Mouse (Mus musculus) cerebellum, adult 2 months (tissue): ENCODE results near the gene Hist3h2a. TPM values are rescaled to one million over a fixed set of nuclear protein-coding genes. Genes with fewer than 3 reads are reported as not detected.

Source experiments
- DNase-seq, 2 experiments: peaks; one replicate each; pipeline ENCODE4 v3.0.0; 2021
- H3K27ac ChIP-seq: fragments of 200-500 bp; 2 replicates; pipeline ENCODE4 v1.5.1; 2012; ENCODE audit warnings: low read length, control low read depth, inconsistent platforms; ENCODE audit not compliant: insufficient read depth
- H3K27me3 ChIP-seq: fragments of 200-500 bp; 2 replicates; pipeline ENCODE4 v1.6.1; 2012; ENCODE audit warnings: inconsistent platforms, mild to moderate bottlenecking, low read length, moderate library complexity; ENCODE audit not compliant: control insufficient read depth, insufficient read depth
- H3K4me1 ChIP-seq: fragments of 200-500 bp; 2 replicates; pipeline ENCODE4 v1.6.1; 2011; ENCODE audit warnings: low read length; ENCODE audit not compliant: control insufficient read depth, insufficient read depth
- H3K4me3 ChIP-seq: fragments of 200-500 bp; replicated peaks from 2 replicates; pipeline ENCODE3; 2011; ENCODE audit warnings: mild to moderate bottlenecking, low read depth, low read length, control low read depth; ENCODE audit not compliant: insufficient read depth
- CTCF ChIP-seq: fragments of 200-500 bp; IDR thresholded peaks from 2 replicates; pipeline ENCODE4 v1.5.1; 2011; ENCODE audit warnings: low read depth, mild to moderate bottlenecking, control low read depth, low read length, moderate library complexity, borderline replicate concordance; ENCODE audit not compliant: insufficient read depth
- POLR2A ChIP-seq: fragments of 200-500 bp; IDR thresholded peaks from 2 replicates; pipeline ENCODE4 v1.6.1; 2011; ENCODE audit warnings: low read length, control low read depth, borderline replicate concordance; ENCODE audit not compliant: insufficient read depth
- WGBS: fragments of 180-500 bp; shearing (Covaris S2); methylation state at CpG from one replicate; pipeline ENCODE4 v1.1.7; 2018; 5-methylcytosine and 5-hydroxymethylcytosine counted together
- polyA plus RNA-seq: library from polyadenylated mRNA; depleted of rRNA; stranded (reverse); fragments of >200 nt; gene quantifications from 2 replicates; pipeline ENCODE4 v1.2.3, GENCODE M21; 2012

Gene Hist3h2a
- polyA plus RNA-seq, 1 experiment, result 41.3 TPM

GRCm38 (mm10) chr11:58955868-58956257 lies 1.4 kb downstream of the Hist3h2a start:
- Histone ChIP-seq H3K27ac (peak overlapping the region; percentile 42; the same call in 1 of the 2 replicates), H3K27me3 (no peaks in the 10 kb centered on the region), H3K4me3 (peak overlapping the region; percentile 92), H3K4me1 (peaks cover 12% of the 10 kb centered on the region; the same call in 1 of the 2 replicates)
- WGBS, result 6% methylated on average over 8 of the region's 8 CpGs
- no peak for DNase-seq
- TF ChIP-seq CTCF, result no peak
- TF ChIP-seq POLR2A, result no peak

GRCm38 (mm10) chr11:58957226-58957914 lies 2.9 kb downstream of the Hist3h2a start:
- TF ChIP-seq CTCF, result no peak
- TF ChIP-seq POLR2A, result no peak
- Histone ChIP-seq H3K4me1 (peaks cover 9% of the 10 kb centered on the region; the same call in 1 of the 2 replicates), H3K4me3 (peak overlapping the region; percentile 92), H3K27me3 (no peaks in the 10 kb centered on the region), H3K27ac (peak overlapping the region; percentile 85)
- 4% methylated on average over 5 of the region's 5 CpGs for WGBS
- DNase-seq, result peak; percentile 47 to 53

- H3K4me3 ChIP-seq, result peak overlapping the region; percentile 92
- H3K27ac ChIP-seq, result no peak overlapping the region
- WGBS, result 76% methylated on average over 6 of the region's 6 CpGs
- no peak for DNase-seq
- TF ChIP-seq CTCF (no peak), POLR2A (no peak)
- H3K4me1 ChIP-seq, result peaks cover 9% of the 10 kb centered on the region; the same call in 1 of the 2 replicates
- no peaks in the 10 kb centered on the region for H3K27me3 ChIP-seq
Observed at GRCm38 (mm10) chr11:58958536-58958935, 4.1 kb downstream of the Hist3h2a start.

- Histone ChIP-seq H3K27ac (peak overlapping the region; percentile 71; the same call in 1 of the 2 replicates), H3K27me3 (no peaks in the 10 kb centered on the region), H3K4me3 (peak overlapping the region; percentile 93), H3K4me1 (peaks cover 9% of the 10 kb centered on the region; the same call in 1 of the 2 replicates)
- DNase-seq, result no peak
- WGBS, result 35% methylated on average over 15 of the region's 15 CpGs
- no peak for TF ChIP-seq POLR2A
- TF ChIP-seq CTCF, result no peak
Observed at GRCm38 (mm10) chr11:58959186-58959825, 4.8 kb downstream of the Hist3h2a start.

- DNase-seq, result peak; percentile 89 to 97
- Histone ChIP-seq H3K4me1 (peaks cover 9% of the 10 kb centered on the region; the same call in 1 of the 2 replicates), H3K27ac (peak overlapping the region; percentile 81), H3K4me3 (peak overlapping the region; percentile 93), H3K27me3 (no peaks in the 10 kb centered on the region)
- 1% methylated on average over 40 of the region's 40 CpGs for WGBS
- peak; percentile 65; the same call in 1 of the 2 replicates for TF ChIP-seq POLR2A
- peak; percentile 38; the same call in 1 of the 2 replicates for TF ChIP-seq CTCF
Observed at GRCm38 (mm10) chr11:58959921-58960465, 5.5 kb downstream of the Hist3h2a start.

- DNase-seq, result no peak
- Histone ChIP-seq H3K4me1 (peaks cover 9% of the 10 kb centered on the region; the same call in 1 of the 2 replicates), H3K4me3 (no peak overlapping the region), H3K27me3 (no peaks in the 10 kb centered on the region), H3K27ac (no peak overlapping the region)
- TF ChIP-seq CTCF (no peak), POLR2A (no peak)
- 62% methylated on average over 50 of the region's 50 CpGs for WGBS
Observed at GRCm38 (mm10) chr11:58961364-58962177, 7.1 kb downstream of the Hist3h2a start.

GRCm38 (mm10) chr11:58963543-58963942 lies 9.1 kb downstream of the Hist3h2a start:
- Histone ChIP-seq H3K27ac (no peak overlapping the region), H3K4me1 (no peaks in the 10 kb centered on the region; the same call in 1 of the 2 replicates), H3K27me3 (no peaks in the 10 kb centered on the region), H3K4me3 (no peak overlapping the region)
- DNase-seq, result peak in 1 of 2 experiments; percentile 48
- WGBS, result 28% methylated on average over 17 of the region's 17 CpGs
- TF ChIP-seq POLR2A (no peak), CTCF (no peak)
